Mouse (Mus musculus) spleen, adult 12 weeks (tissue): ENCODE results near the gene Mrln.
"Not testable (repeated sequence)": the region's sequence is repeated elsewhere in the genome, so short reads cannot be mapped to it uniquely, and the experiment has no call there.

Source experiments
- DNase-seq: peaks from one replicate; pipeline ENCODE4 v3.0.0; 2022; ENCODE audit warnings: low spot score

The Mrln gene

GRCm38 (mm10) chr10:70195279-70195678, 9.2 kb upstream of the Mrln start:
- no peak for DNase-seq

DNA sequence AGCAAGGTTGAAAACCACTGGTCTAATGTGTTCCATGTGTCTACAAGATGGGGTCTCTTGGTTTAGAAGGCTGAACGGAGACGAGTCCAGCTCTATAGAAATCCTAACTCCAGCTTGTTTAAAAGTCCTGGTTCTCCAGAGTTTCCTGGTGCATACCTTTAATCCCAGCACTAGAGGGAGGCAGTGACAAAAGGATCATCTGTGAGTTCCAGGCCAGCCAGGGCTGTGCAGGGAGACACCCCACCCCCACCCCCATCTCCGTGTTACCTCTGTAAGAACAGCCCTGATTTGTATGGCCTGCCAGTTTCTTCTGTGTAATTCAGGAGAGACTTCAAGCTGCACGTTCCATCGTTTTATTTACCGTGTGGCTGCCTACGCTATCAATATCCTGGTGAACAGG, 8.7 kb upstream of the Mrln start:
- DNase-seq: no peak

DNA sequence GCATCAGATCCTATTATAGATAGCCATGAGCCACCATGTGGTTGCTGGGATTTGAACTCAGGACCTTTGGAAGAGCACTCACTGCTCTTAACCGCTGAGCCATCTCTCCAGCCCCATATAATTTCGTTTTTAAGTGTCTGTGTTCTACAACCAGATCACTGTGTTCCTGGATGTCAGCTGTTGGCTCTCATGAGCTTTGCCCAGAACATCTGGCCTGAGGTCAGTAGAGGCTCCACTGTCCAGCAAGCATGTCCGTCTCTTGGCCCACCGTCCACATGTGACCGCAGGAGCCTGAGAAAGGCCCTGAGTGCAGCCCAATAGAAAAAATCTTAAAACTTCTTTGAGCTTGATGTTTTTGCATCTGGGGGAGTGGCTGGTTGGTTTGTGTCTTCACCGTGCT, 7.8 kb upstream of the Mrln start:
- DNase-seq: no peak

DNA sequence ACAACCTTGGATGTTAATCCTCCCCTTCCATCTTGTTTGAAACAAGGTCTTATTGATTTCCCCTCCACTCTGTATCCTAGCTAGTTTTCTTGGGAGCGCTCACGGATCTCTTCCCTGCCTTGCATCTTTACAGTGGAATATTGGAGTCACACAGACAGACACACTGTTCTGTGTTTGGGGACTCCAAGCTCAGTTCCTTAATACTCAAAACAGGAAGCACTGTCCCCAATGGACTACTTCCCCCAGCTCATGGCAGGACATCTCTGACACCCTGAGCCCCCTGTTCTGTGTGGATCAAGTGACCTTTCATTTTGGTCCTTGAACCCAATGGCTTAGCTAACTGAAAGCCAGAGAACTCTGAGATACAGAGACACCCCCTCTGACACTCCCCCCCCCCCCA, 6.9 kb upstream of the Mrln start:
- DNase-seq: no peak

- no peak for DNase-seq
Observed at GRCm38 (mm10) chr10:70198012-70198411, 6.5 kb upstream of the Mrln start.

- DNase-seq: no peak
Observed at GRCm38 (mm10) chr10:70198951-70199463, 5.5 kb upstream of the Mrln start.

DNA sequence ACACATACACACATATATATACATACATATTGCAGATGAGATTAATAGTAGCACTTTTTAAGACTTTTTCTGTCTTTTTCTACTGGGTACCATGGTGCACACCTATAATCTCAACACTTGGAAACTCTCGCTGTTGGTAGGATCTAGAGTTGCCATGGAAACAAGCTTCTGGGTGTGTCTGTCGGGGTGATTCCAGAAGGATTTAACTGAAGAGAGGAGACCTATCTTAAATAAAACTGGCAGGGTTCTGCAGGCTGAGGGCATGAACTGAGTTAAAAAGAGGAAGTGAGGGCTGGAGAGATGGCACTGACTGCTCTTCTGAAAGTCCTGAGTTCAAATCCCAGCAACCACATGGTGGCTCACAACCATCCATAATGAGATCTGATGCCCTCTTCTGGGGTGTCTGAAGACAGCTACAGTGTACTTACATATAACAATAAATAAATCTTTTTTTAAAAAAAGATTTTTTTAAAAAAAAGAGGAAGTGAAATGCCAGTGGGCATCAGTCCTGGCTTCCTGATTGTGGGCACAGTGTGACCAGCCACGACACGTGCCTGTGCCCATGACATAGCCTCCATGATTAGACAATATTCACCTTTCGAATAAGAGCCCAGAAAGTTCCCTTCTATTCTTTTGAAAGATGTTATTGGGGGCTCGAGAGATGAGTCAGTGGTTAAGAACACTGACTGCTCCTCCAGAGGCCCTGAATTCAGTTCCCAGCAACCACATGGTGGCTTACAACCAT, 4.8 kb upstream of the Mrln start:
- DNase-seq: no peak

- DNase-seq: no peak
Observed at GRCm38 (mm10) chr10:70200889-70201500, 3.5 kb upstream of the Mrln start.

GRCm38 (mm10) chr10:70211281-70211680, 6.8 kb downstream of the Mrln start:
- DNase-seq: no peak

- no peak for DNase-seq
Observed at GRCm38 (mm10) chr10:70220971-70221370, 16.5 kb downstream of the Mrln start.

- not testable (repeated sequence) for DNase-seq
Observed at GRCm38 (mm10) chr10:70222231-70222630, 17.8 kb downstream of the Mrln start.

- DNase-seq: no peak
Observed at GRCm38 (mm10) chr10:70224571-70224970, 20.1 kb downstream of the Mrln start.

DNA sequence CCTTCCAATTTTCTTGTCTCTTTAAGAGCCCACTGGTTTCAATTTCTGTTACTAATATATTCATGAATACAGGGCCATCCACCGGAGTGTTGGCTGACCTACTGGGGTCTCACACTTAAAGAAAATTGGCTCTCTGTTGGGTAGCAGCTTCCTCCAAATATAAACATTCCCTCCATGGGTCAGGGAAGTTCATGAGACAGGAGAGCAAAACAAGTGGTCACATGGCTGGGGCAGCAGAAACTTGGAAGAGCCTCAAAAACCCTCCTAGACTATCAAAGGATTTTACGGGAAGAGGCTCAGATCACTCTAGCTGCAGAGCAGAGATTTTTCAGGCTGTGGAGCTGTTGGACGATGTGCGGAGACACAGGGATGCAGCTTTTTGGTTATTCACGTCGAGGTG, 21.3 kb downstream of the Mrln start:
- DNase-seq: no peak

GRCm38 (mm10) chr10:70226608-70227007, 22.1 kb downstream of the Mrln start:
- no peak for DNase-seq

GRCm38 (mm10) chr10:70230352-70230751, 25.9 kb downstream of the Mrln start:
- no peak for DNase-seq

DNA sequence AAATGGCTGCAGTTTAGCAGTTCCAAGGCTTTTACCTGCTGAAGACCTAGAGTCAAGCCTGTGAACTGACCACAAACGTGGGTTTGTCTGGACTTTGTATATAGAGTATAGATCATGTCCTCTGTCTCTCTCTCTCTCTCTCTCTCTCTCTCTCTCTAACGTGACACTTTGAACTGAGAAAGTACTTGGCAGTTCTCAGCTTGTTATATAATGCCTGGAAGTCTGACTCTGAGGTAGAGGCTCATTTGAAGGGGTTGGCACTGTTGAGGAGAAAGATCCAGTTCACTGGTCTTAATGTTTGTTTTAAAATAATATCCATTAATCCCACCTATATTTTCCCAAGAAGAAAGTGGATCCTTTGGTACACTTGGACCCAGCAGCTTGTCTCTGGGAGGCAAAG, 33.5 kb downstream of the Mrln start:
- DNase-seq: no peak

DNA sequence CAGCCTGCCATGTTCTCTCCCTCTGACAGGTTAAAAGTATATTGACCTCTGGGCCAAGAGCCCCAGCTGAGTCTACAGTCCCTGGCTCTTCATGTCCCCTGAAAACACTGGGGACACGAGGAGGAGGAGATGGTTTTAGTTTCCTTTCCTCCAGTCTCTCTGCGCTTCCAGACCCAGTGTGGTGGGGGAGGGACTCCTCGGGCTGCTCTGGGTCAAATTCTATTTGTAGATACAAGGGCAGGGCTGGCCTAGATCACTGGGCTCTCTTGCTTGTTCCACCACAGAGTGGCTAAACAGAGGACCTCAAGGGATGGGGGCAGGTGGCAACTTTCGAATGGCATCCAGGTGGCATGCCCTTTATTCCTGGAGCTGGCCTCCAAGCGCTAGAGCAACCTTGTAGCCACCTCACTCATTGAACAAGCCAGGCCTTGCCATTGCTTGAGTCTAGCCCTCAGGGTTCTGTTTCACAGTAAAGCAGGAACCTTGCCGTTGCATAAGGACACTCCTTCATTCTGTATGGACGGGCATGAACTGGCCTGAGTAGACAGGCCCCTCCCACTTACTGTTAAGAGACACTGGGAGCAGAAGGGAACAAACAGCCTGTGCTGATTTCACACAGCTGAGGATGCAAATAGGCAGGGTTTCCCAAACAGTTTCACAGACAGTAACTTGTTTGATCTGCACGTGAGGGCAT, 38.4 kb downstream of the Mrln start:
- DNase-seq: no peak

DNA sequence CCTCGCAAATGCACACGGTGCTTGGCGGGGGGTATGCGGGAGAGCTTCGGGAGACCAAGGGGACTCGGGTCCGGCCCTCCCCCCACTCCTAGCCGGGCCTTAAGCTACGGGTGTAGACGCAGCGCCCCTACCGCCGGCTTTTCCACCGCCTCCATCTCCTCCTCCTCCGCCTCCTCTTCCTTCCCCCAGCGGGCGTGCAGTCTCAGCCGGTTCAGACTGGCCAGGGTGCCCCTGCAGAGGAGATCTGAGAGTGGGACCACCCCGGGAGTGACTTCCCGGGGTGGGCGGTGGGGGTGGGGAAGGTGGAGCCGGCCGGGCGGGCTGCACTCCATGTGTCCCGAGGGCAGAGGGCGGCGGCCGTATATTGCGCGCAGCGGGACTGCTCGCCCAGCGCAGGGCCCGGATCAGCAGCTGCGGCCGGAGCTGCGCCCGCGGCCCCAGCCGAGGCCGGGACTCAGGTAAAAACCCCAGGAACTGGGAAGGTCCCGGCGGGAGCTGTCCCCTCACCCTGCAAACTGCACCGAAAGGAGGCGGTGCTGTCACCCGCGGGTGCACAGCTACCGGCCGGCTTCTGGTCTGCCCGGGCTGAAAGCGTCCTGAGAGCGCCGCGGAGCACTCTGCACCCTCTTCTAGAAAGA, 40.6 kb downstream of the Mrln start, which contains the start of gene Slc16a9:
Slc16a9 (plus strand) TSS at position 180 of the 638 bp plus-strand sequence.
- no peak for DNase-seq

- no peak for DNase-seq
Observed at GRCm38 (mm10) chr10:70245559-70245945, 41.1 kb downstream of the Mrln start.

DNA sequence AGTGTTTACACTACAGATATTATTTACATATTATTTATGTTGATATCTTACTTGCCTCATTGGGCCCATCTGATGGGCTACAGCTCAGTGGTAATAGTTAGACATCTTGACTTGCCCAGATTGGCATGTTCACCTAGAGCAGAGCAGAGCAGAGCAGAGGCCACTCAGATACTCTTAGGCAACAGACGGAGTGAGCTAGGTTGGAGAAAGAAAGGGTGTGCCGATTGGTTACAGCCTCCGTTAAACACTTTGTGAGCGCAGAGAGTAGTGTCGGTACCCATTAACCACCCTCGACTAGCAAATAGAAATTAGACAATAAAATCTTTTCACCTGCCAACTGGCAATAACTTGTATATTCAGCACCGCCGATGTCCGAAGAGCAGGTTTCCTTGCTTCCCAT, 41.6 kb downstream of the Mrln start:
- DNase-seq: no peak

- no peak for DNase-seq
Observed at GRCm38 (mm10) chr10:70250354-70250753, 45.9 kb downstream of the Mrln start.

DNA sequence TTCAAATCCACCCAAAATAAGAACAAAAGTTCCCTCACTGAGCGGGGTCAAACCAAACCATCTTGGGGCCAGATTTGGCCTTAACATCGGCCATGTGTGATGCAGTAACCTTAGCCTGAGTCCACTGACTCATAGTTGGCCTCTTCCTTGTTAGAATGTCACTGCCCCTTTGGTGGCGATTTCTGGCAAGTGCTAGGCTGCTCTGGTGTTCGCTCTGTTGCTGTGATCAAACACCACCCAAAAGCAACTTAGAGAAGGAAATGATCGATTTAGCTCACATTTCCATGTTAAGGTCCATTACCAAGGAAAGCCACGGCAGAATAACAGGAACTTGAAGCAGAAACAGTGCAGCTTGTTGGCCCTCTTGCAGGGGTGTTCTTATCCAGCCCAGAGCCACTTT, 46.3 kb downstream of the Mrln start:
- no peak for DNase-seq

- DNase-seq: no peak
Observed at GRCm38 (mm10) chr10:70254666-70255065, 50.2 kb downstream of the Mrln start.
